Mouse (Mus musculus) forebrain, postnatal 0 days (tissue): ENCODE measurements around the gene Fmo1. TPM values are rescaled to one million over a fixed set of nuclear protein-coding genes. Genes with fewer than 3 reads are reported as not detected.

Experiments
- ATAC-seq: fragments of 200-750 bp; cut with Nextera tagmentation; 2 replicates; pipeline ENCODE4 v1.8.0; 2017; ENCODE audit warnings: mild to moderate bottlenecking, moderate library complexity
- DNase-seq: peaks from one replicate; pipeline ENCODE4 v3.0.0-alpha.2; 2015
- H3K27ac ChIP-seq: fragments of 300-500 bp; sonication (generic); 2 replicates; pipeline ENCODE4 v1.5.1; 2014; ENCODE audit warnings: low read depth, mild to moderate bottlenecking, antibody characterized with exemption, low read length, moderate library complexity, mixed read lengths
- H3K27me3 ChIP-seq: fragments of 300-500 bp; sonication (generic); 2 replicates; pipeline ENCODE4 v1.6.1; 2014; ENCODE audit warnings: mild to moderate bottlenecking, low read length, mixed read lengths; ENCODE audit not compliant: insufficient read depth
- H3K36me3 ChIP-seq: fragments of 300-500 bp; sonication (generic); 2 replicates; pipeline ENCODE4 v1.6.1; 2014; ENCODE audit warnings: mild to moderate bottlenecking, moderate library complexity; ENCODE audit not compliant: insufficient read depth
- H3K4me1 ChIP-seq: fragments of 300-500 bp; sonication (generic); 2 replicates; pipeline ENCODE4 v1.6.1; 2014; ENCODE audit warnings: antibody characterized with exemption; ENCODE audit not compliant: insufficient read depth
- H3K4me2 ChIP-seq: fragments of 300-500 bp; sonication (generic); 2 replicates; pipeline ENCODE4 v1.6.1; 2014; ENCODE audit warnings: low read depth, mild to moderate bottlenecking, moderate library complexity
- H3K4me3 ChIP-seq: fragments of 300-500 bp; sonication (generic); 2 replicates; pipeline ENCODE4 v1.5.1; 2014; ENCODE audit warnings: low read depth, low read length, mixed read lengths
- H3K9ac ChIP-seq: fragments of 300-500 bp; sonication (generic); 2 replicates; pipeline ENCODE4 v1.6.1; 2014; ENCODE audit warnings: mild to moderate bottlenecking
- H3K9me3 ChIP-seq: fragments of 300-500 bp; sonication (generic); 2 replicates; pipeline ENCODE4 v1.6.1; 2016; ENCODE audit warnings: low read length
- CTCF ChIP-seq: sonication (generic); IDR thresholded peaks from 2 replicates; pipeline ENCODE4 v1.5.1; 2016; ENCODE audit warnings: antibody characterized with exemption, control low read depth, low read depth
- WGBS: fragments of 180-500 bp; shearing (Covaris S2); extraction: QIAGEN DNeasy Blood & Tissue Kit; methylation state at CpG from one replicate; pipeline ENCODE4 v1.1.7; 2014; 5-methylcytosine and 5-hydroxymethylcytosine counted together
- polyA plus RNA-seq: library from polyadenylated mRNA; unstranded; fragments of >200 nt; fragmentation: Nextera tagmentation; extraction: Ambion mirVana; gene quantifications from 2 replicates; pipeline ENCODE4 v1.2.1, GENCODE M21; 2015
- total RNA-seq: library from RNA; depleted of rRNA; stranded (reverse); fragments of >200 nt; gene quantifications from 2 replicates; pipeline ENCODE4 v1.2.3, GENCODE M21; 2014

The Fmo1 gene
- total and polyA plus RNA-seq, 2 experiments from 2014 or later: 33.2 to 46.8 TPM

DNA sequence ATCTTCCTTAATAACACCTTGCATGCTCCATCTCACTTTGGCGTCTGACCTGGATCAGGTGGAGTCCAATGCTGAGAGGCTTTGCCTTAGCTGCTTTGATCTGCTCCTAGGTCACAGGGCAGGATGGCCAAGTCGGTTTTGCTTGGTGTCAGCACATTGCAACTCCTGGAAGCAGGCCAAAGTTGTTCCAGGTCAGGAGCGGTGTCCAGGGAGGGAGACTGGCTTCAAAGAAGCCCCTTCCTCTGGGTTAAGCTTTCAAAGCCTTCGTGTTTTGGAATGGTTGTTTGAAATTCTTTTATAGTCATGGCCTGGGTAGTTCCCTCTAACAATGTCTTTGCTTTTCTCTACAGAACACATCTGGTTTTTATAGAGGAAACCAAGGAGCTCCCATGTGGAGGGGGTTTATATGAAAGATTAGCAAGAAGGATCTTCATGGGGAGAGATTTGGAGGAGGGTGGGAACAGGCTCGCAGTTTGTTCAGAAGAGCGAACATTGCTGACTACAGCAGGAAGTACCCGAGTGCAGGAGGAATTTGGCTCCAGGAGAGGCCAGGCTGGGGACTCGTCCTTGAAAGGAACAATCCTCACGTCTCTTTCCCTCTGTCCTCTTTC, 5.4 kb upstream of the Fmo1 start:
- H3K27ac ChIP-seq: no peak overlapping the region
- 62% methylated on average over 9 of the region's 9 CpGs for WGBS
- H3K9me3 ChIP-seq: no peaks in the 10 kb centered on the region
- ATAC-seq: no peak
- no peak overlapping the region for H3K4me2 ChIP-seq
- H3K4me1 ChIP-seq: no peaks in the 10 kb centered on the region
- no peak overlapping the region for H3K9ac ChIP-seq
- DNase-seq: no peak
- no peaks in the 10 kb centered on the region for H3K36me3 ChIP-seq
- no peaks in the 10 kb centered on the region for H3K27me3 ChIP-seq
- TF ChIP-seq CTCF: no peak
- no peak overlapping the region for H3K4me3 ChIP-seq

DNA sequence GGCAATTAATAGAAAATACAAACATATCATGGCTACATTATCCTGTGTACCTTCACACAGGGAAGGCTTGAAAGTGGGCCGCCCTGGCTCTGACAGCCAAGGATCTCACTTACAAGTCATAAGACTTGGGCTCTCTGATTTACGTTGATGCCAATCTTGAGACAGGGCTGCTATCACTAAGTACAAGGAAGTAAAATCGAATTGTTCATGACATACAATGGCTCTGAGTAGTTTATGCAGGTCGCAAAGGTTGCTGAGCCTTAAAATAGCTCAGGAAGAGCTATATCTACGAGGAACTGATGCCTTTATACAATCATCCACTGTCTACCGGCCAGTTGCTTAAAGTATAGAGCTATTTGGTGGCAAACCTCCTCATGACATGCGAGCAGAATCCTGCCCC, 4.6 kb upstream of the Fmo1 start:
- ATAC-seq (no peak), DNase-seq (no peak)
- Histone ChIP-seq H3K9ac (no peak overlapping the region), H3K27ac (no peak overlapping the region), H3K4me2 (no peak overlapping the region), H3K9me3 (no peaks in the 10 kb centered on the region), H3K4me3 (no peak overlapping the region), H3K27me3 (no peaks in the 10 kb centered on the region), H3K4me1 (no peaks in the 10 kb centered on the region), H3K36me3 (no peaks in the 10 kb centered on the region)
- TF ChIP-seq CTCF: no peak
- WGBS: 87% methylated on average over 7 of the region's 7 CpGs

DNA sequence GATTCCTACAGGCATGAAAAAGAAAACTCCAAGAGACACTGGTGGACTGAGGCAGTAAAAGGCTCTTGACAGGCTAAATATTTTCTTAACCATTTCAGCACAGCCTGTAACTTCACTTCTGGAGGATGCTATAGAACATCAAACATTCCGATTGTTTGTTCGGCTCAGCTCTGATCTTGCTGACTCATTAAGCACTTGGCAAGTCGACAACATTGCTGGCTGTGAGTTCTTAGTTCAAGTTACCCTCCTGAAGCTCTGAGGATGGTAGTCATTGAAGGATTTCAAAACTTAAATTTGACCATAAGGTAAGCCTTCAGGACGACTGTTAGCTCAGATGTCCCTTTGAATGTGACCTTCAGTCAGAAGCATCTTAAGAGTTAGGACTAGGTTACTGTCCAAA, 986 bp upstream of the Fmo1 start:
- Histone ChIP-seq H3K9me3 (no peaks in the 10 kb centered on the region), H3K4me1 (no peaks in the 10 kb centered on the region), H3K4me3 (no peak overlapping the region), H3K4me2 (no peak overlapping the region), H3K36me3 (no peaks in the 10 kb centered on the region), H3K27ac (no peak overlapping the region), H3K27me3 (no peaks in the 10 kb centered on the region), H3K9ac (no peak overlapping the region)
- ATAC-seq (no peak), DNase-seq (no peak)
- no peak for TF ChIP-seq CTCF
- 77% methylated on average over 4 of the region's 4 CpGs for WGBS

DNA sequence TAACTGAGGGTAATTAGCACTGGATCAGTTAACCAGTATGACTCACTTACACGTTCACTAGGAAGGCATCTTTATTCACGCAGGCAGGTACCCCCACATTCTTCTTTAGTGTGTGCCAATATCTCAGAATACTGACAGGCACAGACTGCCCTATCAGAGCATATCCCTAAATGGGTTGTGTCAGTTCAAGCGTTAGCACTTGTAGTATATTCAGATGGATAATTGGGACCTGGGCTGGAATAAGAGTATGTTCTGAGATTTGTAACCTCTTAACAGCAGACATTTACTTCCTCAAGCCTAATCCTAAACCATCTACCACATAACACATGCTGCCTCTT, 948 bp downstream of the Fmo1 start:
- Histone ChIP-seq H3K27ac (no peak overlapping the region), H3K4me1 (no peaks in the 10 kb centered on the region), H3K27me3 (no peaks in the 10 kb centered on the region), H3K4me2 (no peak overlapping the region), H3K9ac (no peak overlapping the region), H3K4me3 (no peak overlapping the region), H3K36me3 (no peaks in the 10 kb centered on the region), H3K9me3 (no peaks in the 10 kb centered on the region)
- 52% methylated on average over 3 of the region's 3 CpGs for WGBS
- ATAC-seq: no peak
- TF ChIP-seq CTCF: no peak
- DNase-seq: no peak

DNA sequence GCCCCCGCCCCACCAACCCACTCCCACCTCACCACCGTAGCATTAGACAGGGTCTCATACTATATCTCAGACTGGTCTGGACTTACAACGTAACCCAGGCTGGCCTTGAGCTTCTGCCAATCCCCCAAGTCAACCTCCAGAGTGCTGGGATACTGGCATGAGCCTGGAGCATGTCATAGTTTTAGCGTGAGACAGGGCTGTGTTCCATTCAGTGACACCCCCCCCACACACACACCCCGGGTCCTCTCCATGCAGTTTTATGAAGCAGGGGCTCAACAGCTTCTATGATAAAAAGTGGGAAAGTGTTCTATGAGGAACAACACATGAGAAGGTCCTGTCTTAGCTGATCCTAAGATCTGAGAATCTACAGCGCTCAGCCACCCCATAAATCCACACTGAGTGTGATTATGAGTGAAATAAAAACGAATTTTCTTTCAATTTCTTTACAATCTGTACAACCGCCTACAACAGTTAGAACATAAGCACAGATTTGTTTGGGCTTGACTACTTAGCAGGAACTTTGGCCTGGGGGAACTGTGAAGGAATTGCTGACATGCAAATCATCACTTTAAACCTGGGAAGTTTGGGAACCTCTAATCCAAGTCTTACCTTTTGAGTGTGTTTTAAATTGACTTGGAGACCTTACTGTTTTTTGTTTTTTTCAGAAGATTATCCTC, 1.5 kb downstream of the Fmo1 start:
- DNase-seq (no peak), ATAC-seq (no peak)
- H3K27me3 ChIP-seq: no peaks in the 10 kb centered on the region
- no peaks in the 10 kb centered on the region for H3K4me1 ChIP-seq
- H3K9me3 ChIP-seq: no peaks in the 10 kb centered on the region
- H3K4me3 ChIP-seq: no peak overlapping the region
- WGBS: 85% methylated on average over 8 of the region's 8 CpGs
- H3K27ac ChIP-seq: no peak overlapping the region
- H3K9ac ChIP-seq: no peak overlapping the region
- TF ChIP-seq CTCF: no peak
- no peaks in the 10 kb centered on the region for H3K36me3 ChIP-seq
- H3K4me2 ChIP-seq: no peak overlapping the region

DNA sequence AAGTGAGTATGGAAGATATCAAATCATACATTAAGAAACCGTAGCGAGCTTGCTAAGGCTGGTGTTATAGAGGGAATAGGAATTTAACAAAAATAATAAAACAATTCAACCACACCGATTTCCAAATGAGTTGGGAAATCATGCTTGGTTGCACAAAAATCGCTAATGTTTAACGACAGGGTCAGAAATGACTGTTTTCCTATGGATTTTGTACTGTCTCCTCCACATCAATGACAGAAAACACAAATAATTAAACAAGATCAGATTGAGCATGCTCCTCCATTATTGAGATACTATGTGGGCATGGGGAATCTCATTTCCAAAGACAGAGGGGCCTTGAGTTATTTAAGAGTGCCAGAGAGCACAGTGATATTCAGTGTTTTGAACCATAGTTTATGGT, 2.1 kb downstream of the Fmo1 start:
- no peak for DNase-seq
- no peaks in the 10 kb centered on the region for H3K27me3 ChIP-seq
- H3K36me3 ChIP-seq: no peaks in the 10 kb centered on the region
- H3K4me3 ChIP-seq: no peak overlapping the region
- H3K4me1 ChIP-seq: no peaks in the 10 kb centered on the region
- H3K9me3 ChIP-seq: no peaks in the 10 kb centered on the region
- ATAC-seq: no peak
- no peak for TF ChIP-seq CTCF
- no peak overlapping the region for H3K4me2 ChIP-seq
- 91% methylated on average over 5 of the region's 5 CpGs for WGBS
- no peak overlapping the region for H3K9ac ChIP-seq
- H3K27ac ChIP-seq: no peak overlapping the region

DNA sequence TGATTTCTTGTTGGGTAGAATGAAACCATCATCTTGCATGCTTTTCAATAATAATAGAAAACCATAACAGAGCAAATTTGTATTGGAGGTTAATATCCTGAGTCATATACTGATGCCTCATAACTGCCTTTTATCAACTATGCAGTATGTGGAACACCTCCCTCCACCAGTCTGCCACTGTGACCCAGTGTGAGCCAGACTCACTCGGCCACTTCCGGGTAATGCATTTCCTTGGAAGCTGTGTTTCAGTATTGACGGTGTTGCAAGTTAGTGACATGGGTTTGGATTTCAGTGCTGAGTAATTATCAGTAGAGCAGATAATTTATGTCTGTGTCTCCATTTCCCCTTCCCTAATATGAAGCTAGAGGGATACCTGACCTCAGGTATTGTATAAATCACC, 2.8 kb downstream of the Fmo1 start:
- Histone ChIP-seq H3K9ac (no peak overlapping the region), H3K27ac (no peak overlapping the region), H3K36me3 (no peaks in the 10 kb centered on the region), H3K4me2 (no peak overlapping the region), H3K4me1 (no peaks in the 10 kb centered on the region), H3K27me3 (no peaks in the 10 kb centered on the region), H3K9me3 (no peaks in the 10 kb centered on the region), H3K4me3 (no peak overlapping the region)
- DNase-seq: no peak
- ATAC-seq: no peak
- WGBS: 92% methylated on average over 3 of the region's 3 CpGs
- TF ChIP-seq CTCF: no peak

DNA sequence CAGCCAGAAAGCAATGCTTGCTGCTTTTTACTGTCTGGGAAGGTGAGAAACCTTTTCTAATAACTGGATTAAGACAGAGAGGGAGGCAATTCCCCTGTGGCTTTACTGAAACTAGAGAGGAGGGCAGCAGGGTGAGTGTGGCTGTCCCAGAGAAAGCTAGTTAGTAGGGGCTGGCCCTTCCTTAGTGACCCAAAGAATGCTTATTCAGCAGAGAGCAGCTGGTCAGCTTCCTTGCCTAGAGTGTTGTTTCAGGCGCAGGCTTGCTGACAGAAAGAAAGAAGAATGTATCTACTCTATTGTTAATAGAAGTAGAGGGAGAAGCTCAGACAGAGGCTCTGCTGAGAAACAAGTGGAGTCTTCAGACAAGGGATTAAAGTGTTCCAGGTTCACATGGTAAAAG, 4.1 kb downstream of the Fmo1 start:
- TF ChIP-seq CTCF: no peak
- H3K27me3 ChIP-seq: no peaks in the 10 kb centered on the region
- H3K4me2 ChIP-seq: no peak overlapping the region
- H3K4me3 ChIP-seq: no peak overlapping the region
- DNase-seq (no peak), ATAC-seq (no peak)
- no peaks in the 10 kb centered on the region for H3K4me1 ChIP-seq
- H3K9me3 ChIP-seq: no peaks in the 10 kb centered on the region
- WGBS: 40% methylated on average over 1 of the region's 1 CpGs
- H3K9ac ChIP-seq: no peak overlapping the region
- no peak overlapping the region for H3K27ac ChIP-seq
- H3K36me3 ChIP-seq: no peaks in the 10 kb centered on the region
